Mouse (Mus musculus): ENCODE results near the gene Ptpre. TPM values are rescaled to one million over a fixed set of nuclear protein-coding genes. Genes with fewer than 3 reads are reported as not detected.

Gene Ptpre
- polyA plus RNA-seq, 1 experiment from 2014 or later, result 1.9 TPM

- no peaks in the 10 kb centered on the region for H3K36me3 ChIP-seq (ENCODE audit: control insufficient read depth, insufficient read depth, low read length)
- H3K9ac ChIP-seq (ENCODE audit: low read length), result no peak overlapping the region
- ATAC-seq (no peak), DNase-seq (ENCODE audit: low spot score) (no peak)
- no peaks in the 10 kb centered on the region for H3K9me3 ChIP-seq (replicated peaks; ENCODE audit: control insufficient read depth, low read length)
- no peak overlapping the region for H3K27ac ChIP-seq (ENCODE audit: low read depth, low read length)
- 0 out of 2 replicates have a peak, but pooled peaks cover 3% of the 10 kb centered on the region for H3K27me3 ChIP-seq (replicated peaks; ENCODE audit: control insufficient read depth, insufficient read depth, low read length)
- no peak overlapping the region for H3K4me2 ChIP-seq (ENCODE audit: low read length)
- H3K4me1 ChIP-seq (ENCODE audit: control insufficient read depth, insufficient read depth, low read length), result peaks cover 11% of the 10 kb centered on the region
- WGBS, result 84% methylated on average over 7 of the region's 7 CpGs
- no peak overlapping the region for H3K4me3 ChIP-seq (ENCODE audit: low read depth, low read length)
Measured at GRCm38 (mm10) chr7:135632716-135633258, 95.5 kb downstream of the Ptpre start.

- Histone ChIP-seq H3K9ac (ENCODE audit: low read length) (no peak overlapping the region), H3K27me3 (replicated peaks; ENCODE audit: control insufficient read depth, insufficient read depth, low read length) (0 out of 2 replicates have a peak, but pooled peaks cover 3% of the 10 kb centered on the region), H3K27ac (ENCODE audit: low read depth, low read length) (no peak overlapping the region), H3K4me2 (ENCODE audit: low read length) (no peak overlapping the region), H3K36me3 (ENCODE audit: control insufficient read depth, insufficient read depth, low read length) (no peaks in the 10 kb centered on the region), H3K9me3 (replicated peaks; ENCODE audit: control insufficient read depth, low read length) (no peaks in the 10 kb centered on the region), H3K4me1 (ENCODE audit: control insufficient read depth, insufficient read depth, low read length) (peaks cover 6% of the 10 kb centered on the region), H3K4me3 (ENCODE audit: low read depth, low read length) (no peak overlapping the region)
- peak; percentile 79 for DNase-seq (ENCODE audit: low spot score)
- 19% methylated on average over 16 of the region's 16 CpGs for WGBS
- peak; percentile 55; the same call in 1 of the 2 replicates for ATAC-seq
Measured at GRCm38 (mm10) chr7:135634851-135635624, 97.8 kb downstream of the Ptpre start.

- Histone ChIP-seq H3K4me1 (ENCODE audit: control insufficient read depth, insufficient read depth, low read length) (peaks cover 12% of the 10 kb centered on the region), H3K4me3 (ENCODE audit: low read depth, low read length) (no peak overlapping the region), H3K9me3 (replicated peaks; ENCODE audit: control insufficient read depth, low read length) (no peaks in the 10 kb centered on the region), H3K9ac (ENCODE audit: low read length) (no peak overlapping the region), H3K36me3 (ENCODE audit: control insufficient read depth, insufficient read depth, low read length) (no peaks in the 10 kb centered on the region), H3K4me2 (ENCODE audit: low read length) (no peak overlapping the region), H3K27ac (ENCODE audit: low read depth, low read length) (no peak overlapping the region), H3K27me3 (replicated peaks; ENCODE audit: control insufficient read depth, insufficient read depth, low read length) (0 out of 2 replicates have a peak, but pooled peaks cover 3% of the 10 kb centered on the region)
- WGBS, result 69% methylated on average over 13 of the region's 13 CpGs
- DNase-seq (ENCODE audit: low spot score) (no peak), ATAC-seq (no peak)
Measured at GRCm38 (mm10) chr7:135637406-135637980, 100.2 kb downstream of the Ptpre start.

- ATAC-seq, result no peak
- no peaks in the 10 kb centered on the region for H3K36me3 ChIP-seq (ENCODE audit: control insufficient read depth, insufficient read depth, low read length)
- H3K4me2 ChIP-seq (ENCODE audit: low read length), result no peak overlapping the region
- H3K27ac ChIP-seq (ENCODE audit: low read depth, low read length), result no peak overlapping the region
- peaks cover 12% of the 10 kb centered on the region for H3K4me1 ChIP-seq (ENCODE audit: control insufficient read depth, insufficient read depth, low read length)
- no peaks in the 10 kb centered on the region for H3K9me3 ChIP-seq (replicated peaks; ENCODE audit: control insufficient read depth, low read length)
- peak; percentile 40 for DNase-seq (ENCODE audit: low spot score)
- no peak overlapping the region for H3K4me3 ChIP-seq (ENCODE audit: low read depth, low read length)
- no peaks in the 10 kb centered on the region for H3K27me3 ChIP-seq (replicated peaks; ENCODE audit: control insufficient read depth, insufficient read depth, low read length)
- 3% methylated on average over 2 of the region's 2 CpGs for WGBS
- no peak overlapping the region for H3K9ac ChIP-seq (ENCODE audit: low read length)
Measured at GRCm38 (mm10) chr7:135639361-135639760, 102.1 kb downstream of the Ptpre start.

GRCm38 (mm10) chr7:135641698-135642507 is 104.6 kb downstream of the Ptpre start:
- no peak overlapping the region for H3K4me3 ChIP-seq (ENCODE audit: low read depth, low read length)
- H3K9ac ChIP-seq (ENCODE audit: low read length), result no peak overlapping the region
- no peaks in the 10 kb centered on the region for H3K9me3 ChIP-seq (replicated peaks; ENCODE audit: control insufficient read depth, low read length)
- peak overlapping the region; percentile 24; the same call in 1 of the 2 replicates for H3K4me2 ChIP-seq (ENCODE audit: low read length)
- H3K36me3 ChIP-seq (ENCODE audit: control insufficient read depth, insufficient read depth, low read length), result no peaks in the 10 kb centered on the region
- 27% methylated on average over 14 of the region's 14 CpGs for WGBS
- ATAC-seq (peak; percentile 84), DNase-seq (ENCODE audit: low spot score) (peak; percentile 90)
- no peaks in the 10 kb centered on the region for H3K27me3 ChIP-seq (replicated peaks; ENCODE audit: control insufficient read depth, insufficient read depth, low read length)
- H3K27ac ChIP-seq (ENCODE audit: low read depth, low read length), result peak overlapping the region; percentile 76
- peaks cover 7% of the 10 kb centered on the region for H3K4me1 ChIP-seq (ENCODE audit: control insufficient read depth, insufficient read depth, low read length)

- Histone ChIP-seq H3K27me3 (replicated peaks; ENCODE audit: control insufficient read depth, insufficient read depth, low read length) (no peaks in the 10 kb centered on the region), H3K9me3 (replicated peaks; ENCODE audit: control insufficient read depth, low read length) (no peaks in the 10 kb centered on the region), H3K9ac (ENCODE audit: low read length) (no peak overlapping the region), H3K4me1 (ENCODE audit: control insufficient read depth, insufficient read depth, low read length) (peaks cover 7% of the 10 kb centered on the region), H3K36me3 (ENCODE audit: control insufficient read depth, insufficient read depth, low read length) (no peaks in the 10 kb centered on the region), H3K4me3 (ENCODE audit: low read depth, low read length) (no peak overlapping the region), H3K27ac (ENCODE audit: low read depth, low read length) (no peak overlapping the region), H3K4me2 (ENCODE audit: low read length) (no peak overlapping the region)
- ATAC-seq (no peak), DNase-seq (ENCODE audit: low spot score) (no peak)
- 92% methylated on average over 1 of the region's 1 CpGs for WGBS
Measured at GRCm38 (mm10) chr7:135644452-135644851, 107.2 kb downstream of the Ptpre start.

GRCm38 (mm10) chr7:135646976-135647375 is 109.7 kb downstream of the Ptpre start:
- Histone ChIP-seq H3K36me3 (ENCODE audit: control insufficient read depth, insufficient read depth, low read length) (no peaks in the 10 kb centered on the region), H3K4me1 (ENCODE audit: control insufficient read depth, insufficient read depth, low read length) (no peaks in the 10 kb centered on the region; the same call in 1 of the 2 replicates), H3K4me3 (ENCODE audit: low read depth, low read length) (no peak overlapping the region), H3K4me2 (ENCODE audit: low read length) (no peak overlapping the region), H3K27ac (ENCODE audit: low read depth, low read length) (no peak overlapping the region), H3K9me3 (replicated peaks; ENCODE audit: control insufficient read depth, low read length) (no peaks in the 10 kb centered on the region), H3K27me3 (replicated peaks; ENCODE audit: control insufficient read depth, insufficient read depth, low read length) (no peaks in the 10 kb centered on the region), H3K9ac (ENCODE audit: low read length) (no peak overlapping the region)
- ATAC-seq (no peak), DNase-seq (ENCODE audit: low spot score) (no peak)
- WGBS, result 80% methylated on average over 6 of the region's 6 CpGs

- no peak overlapping the region for H3K9ac ChIP-seq (ENCODE audit: low read length)
- no peak for ATAC-seq
- H3K9me3 ChIP-seq (replicated peaks; ENCODE audit: control insufficient read depth, low read length), result no peaks in the 10 kb centered on the region
- H3K4me1 ChIP-seq (ENCODE audit: control insufficient read depth, insufficient read depth, low read length), result no peaks in the 10 kb centered on the region
- no peak overlapping the region for H3K4me2 ChIP-seq (ENCODE audit: low read length)
- DNase-seq (ENCODE audit: low spot score), result no peak
- 93% methylated on average over 8 of the region's 8 CpGs for WGBS
- H3K36me3 ChIP-seq (ENCODE audit: control insufficient read depth, insufficient read depth, low read length), result no peaks in the 10 kb centered on the region
- H3K27me3 ChIP-seq (replicated peaks; ENCODE audit: control insufficient read depth, insufficient read depth, low read length), result no peaks in the 10 kb centered on the region; the same call in 1 of the 2 replicates
- H3K27ac ChIP-seq (ENCODE audit: low read depth, low read length), result no peak overlapping the region
- H3K4me3 ChIP-seq (ENCODE audit: low read depth, low read length), result no peak overlapping the region
Measured at GRCm38 (mm10) chr7:135648821-135649220, 111.5 kb downstream of the Ptpre start.

All from forebrain, embryonic 14.5 days (tissue).